Mouse (Mus musculus) embryonic facial prominence, embryonic 10.5 days (tissue): Measurements from ENCODE around the gene Slc2a12. TPM values are rescaled to one million over a fixed set of nuclear protein-coding genes. Genes with fewer than 3 reads are reported as not detected.

ENCODE experiments used
- DNase-seq: peaks from one replicate; pipeline ENCODE4 v3.0.0-alpha.2; 2017; ENCODE audit warnings: low spot score
- H3K27ac ChIP-seq: fragments of 300-500 bp; sonication (generic); replicated peaks from 2 replicates; pipeline ENCODE4 v1.5.1; 2016; ENCODE audit warnings: mild to moderate bottlenecking
- H3K27me3 ChIP-seq: fragments of 300-500 bp; sonication (generic); replicated peaks from 2 replicates; pipeline ENCODE4 v1.6.1; 2016; ENCODE audit warnings: low read depth, mild to moderate bottlenecking; ENCODE audit not compliant: poor library complexity, severe bottlenecking
- H3K36me3 ChIP-seq: fragments of 300-500 bp; sonication (generic); replicated peaks from 2 replicates; pipeline ENCODE4 v1.6.1; 2016; ENCODE audit warnings: mild to moderate bottlenecking, moderate library complexity
- H3K4me1 ChIP-seq: fragments of 300-500 bp; sonication (generic); 2 replicates; pipeline ENCODE4 v1.6.1; 2016
- H3K4me3 ChIP-seq: fragments of 300-500 bp; sonication (generic); 2 replicates; pipeline ENCODE4 v1.5.1; 2016; ENCODE audit warnings: mild to moderate bottlenecking, moderate library complexity
- H3K9me3 ChIP-seq: fragments of 300-500 bp; sonication (generic); 2 replicates; pipeline ENCODE4 v1.6.1; 2016; ENCODE audit warnings: mild to moderate bottlenecking
- WGBS: fragments of 180-500 bp; shearing (Covaris S2); methylation state at CpG from one replicate; pipeline ENCODE4 v1.1.7; 2016; 5-methylcytosine and 5-hydroxymethylcytosine counted together
- polyA plus RNA-seq: library from polyadenylated mRNA; unstranded; fragments of >200 nt; fragmentation: Nextera tagmentation; extraction: Ambion mirVana; gene quantifications from 2 replicates; pipeline ENCODE4 v1.2.1, GENCODE M21; 2016

Gene Slc2a12
- polyA plus RNA-seq, 1 experiment from 2014 or later, result 1.7 TPM

GRCm38 (mm10) chr10:22714520-22714919, 69.7 kb downstream of the Slc2a12 start:
- 78% methylated on average over 4 of the region's 4 CpGs for WGBS
- Histone ChIP-seq H3K27me3 (no peaks in the 10 kb centered on the region), H3K36me3 (peaks cover 16% of the 10 kb centered on the region), H3K4me1 (no peaks in the 10 kb centered on the region), H3K27ac (no peak overlapping the region), H3K9me3 (no peaks in the 10 kb centered on the region), H3K4me3 (no peak overlapping the region)
- DNase-seq, result peak; percentile 48

GRCm38 (mm10) chr10:22718475-22718874, 73.7 kb downstream of the Slc2a12 start:
- no peak overlapping the region for H3K27ac ChIP-seq
- no peak overlapping the region for H3K4me3 ChIP-seq
- H3K36me3 ChIP-seq, result no peaks in the 10 kb centered on the region
- 68% methylated on average over 4 of the region's 4 CpGs for WGBS
- no peaks in the 10 kb centered on the region for H3K27me3 ChIP-seq
- H3K9me3 ChIP-seq, result no peaks in the 10 kb centered on the region
- DNase-seq, result no peak
- H3K4me1 ChIP-seq, result no peaks in the 10 kb centered on the region

- no peak for DNase-seq
- Histone ChIP-seq H3K9me3 (no peaks in the 10 kb centered on the region), H3K36me3 (peaks cover 6% of the 10 kb centered on the region; the same call in 1 of the 2 replicates), H3K27me3 (no peaks in the 10 kb centered on the region), H3K4me3 (no peak overlapping the region), H3K27ac (no peak overlapping the region), H3K4me1 (no peaks in the 10 kb centered on the region)
- 90% methylated on average over 5 of the region's 5 CpGs for WGBS
These were observed 76.1 kb downstream of the Slc2a12 start for GRCm38 (mm10) chr10:22720781-22721529.

GRCm38 (mm10) chr10:22725166-22725565, 80.4 kb downstream of the Slc2a12 start:
- Histone ChIP-seq H3K4me1 (peaks cover 22% of the 10 kb centered on the region), H3K4me3 (no peak overlapping the region), H3K27me3 (no peaks in the 10 kb centered on the region), H3K36me3 (peaks cover 6% of the 10 kb centered on the region; the same call in 1 of the 2 replicates), H3K9me3 (no peaks in the 10 kb centered on the region), H3K27ac (no peak overlapping the region)
- 71% methylated on average over 4 of the region's 4 CpGs for WGBS
- no peak for DNase-seq

- 75% methylated on average over 7 of the region's 7 CpGs for WGBS
- no peaks in the 10 kb centered on the region for H3K27me3 ChIP-seq
- DNase-seq, result no peak
- H3K4me3 ChIP-seq, result no peak overlapping the region
- H3K9me3 ChIP-seq, result no peaks in the 10 kb centered on the region
- H3K4me1 ChIP-seq, result peaks cover 24% of the 10 kb centered on the region
- H3K27ac ChIP-seq, result no peak overlapping the region
- peaks cover 6% of the 10 kb centered on the region; the same call in 1 of the 2 replicates for H3K36me3 ChIP-seq
These were observed 81.5 kb downstream of the Slc2a12 start for GRCm38 (mm10) chr10:22726295-22726694.

- Histone ChIP-seq H3K4me1 (peaks cover 32% of the 10 kb centered on the region), H3K9me3 (no peaks in the 10 kb centered on the region), H3K36me3 (peaks cover 6% of the 10 kb centered on the region; the same call in 1 of the 2 replicates), H3K27me3 (no peaks in the 10 kb centered on the region), H3K4me3 (no peak overlapping the region), H3K27ac (no peak overlapping the region)
- 96% methylated on average over 1 of the region's 1 CpGs for WGBS
- no peak for DNase-seq
These were observed 83.4 kb downstream of the Slc2a12 start for GRCm38 (mm10) chr10:22728257-22728656.

GRCm38 (mm10) chr10:22730266-22730991, 85.6 kb downstream of the Slc2a12 start:
- Histone ChIP-seq H3K9me3 (no peaks in the 10 kb centered on the region), H3K4me1 (peaks cover 32% of the 10 kb centered on the region), H3K27ac (peak overlapping the region; percentile 99), H3K27me3 (no peaks in the 10 kb centered on the region), H3K36me3 (no peaks in the 10 kb centered on the region), H3K4me3 (peak overlapping the region; percentile 99)
- DNase-seq, result peak; percentile 25
- 2% methylated on average over 39 of the region's 39 CpGs for WGBS

GRCm38 (mm10) chr10:22730992-22731271, 86.1 kb downstream of the Slc2a12 start:
- Histone ChIP-seq H3K27ac (peak overlapping the region; percentile 99), H3K4me3 (peak overlapping the region; percentile 99), H3K27me3 (no peaks in the 10 kb centered on the region), H3K9me3 (no peaks in the 10 kb centered on the region), H3K36me3 (no peaks in the 10 kb centered on the region), H3K4me1 (peaks cover 32% of the 10 kb centered on the region)
- WGBS, result under 1% methylated on average over 33 of the region's 33 CpGs
- no peak for DNase-seq

GRCm38 (mm10) chr10:22731272-22732093, 86.7 kb downstream of the Slc2a12 start, which contains the start of gene Tbpl1:
Tbpl1 (minus strand) TSS chr10:22731938.
- Histone ChIP-seq H3K27ac (peak within 1 kb of the TSS; percentile 99), H3K9me3 (no peaks in the 10 kb centered on the region), H3K4me1 (peaks cover 28% of the 10 kb centered on the region), H3K27me3 (no peaks in the 10 kb centered on the region), H3K36me3 (no peaks in the 10 kb centered on the region), H3K4me3 (peak within 1 kb of the TSS; percentile 99)
- WGBS, result under 1% methylated on average over 77 of the region's 77 CpGs
- DNase-seq, result peak; percentile 95

GRCm38 (mm10) chr10:22732181-22732580, 87.4 kb downstream of the Slc2a12 start:
- peaks cover 22% of the 10 kb centered on the region for H3K4me1 ChIP-seq
- 62% methylated on average over 10 of the region's 10 CpGs for WGBS
- H3K27ac ChIP-seq, result peak overlapping the region; percentile 99
- no peaks in the 10 kb centered on the region for H3K9me3 ChIP-seq
- H3K4me3 ChIP-seq, result peak overlapping the region; percentile 99
- no peak for DNase-seq
- H3K36me3 ChIP-seq, result no peaks in the 10 kb centered on the region
- H3K27me3 ChIP-seq, result no peaks in the 10 kb centered on the region

- H3K27ac ChIP-seq, result no peak overlapping the region
- H3K27me3 ChIP-seq, result no peaks in the 10 kb centered on the region
- H3K36me3 ChIP-seq, result no peaks in the 10 kb centered on the region
- no peak for DNase-seq
- no peak overlapping the region for H3K4me3 ChIP-seq
- WGBS, result 77% methylated on average over 7 of the region's 7 CpGs
- no peaks in the 10 kb centered on the region for H3K4me1 ChIP-seq
- H3K9me3 ChIP-seq, result no peaks in the 10 kb centered on the region
These were observed 101.1 kb downstream of the Slc2a12 start for GRCm38 (mm10) chr10:22745922-22746321.
